Mouse (Mus musculus) heart, embryonic 15.5 days (tissue): Measurements from ENCODE around the gene Mrrf. TPM values are rescaled to one million over a fixed set of nuclear protein-coding genes. Genes with fewer than 3 reads are reported as not detected.

Experiments used
- ATAC-seq: fragments of 200-750 bp; cut with Nextera tagmentation; replicated peaks from 2 replicates; pipeline ENCODE4 v1.8.0; 2017; ENCODE audit warnings: low read depth, moderate TSS enrichment; ENCODE audit not compliant: insufficient number of reproducible peaks, insufficient read depth, low FRiP score
- H3K27ac ChIP-seq: fragments of 300-500 bp; sonication (generic); 2 replicates; pipeline ENCODE4 v1.5.1; 2015; ENCODE audit warnings: mild to moderate bottlenecking, inconsistent platforms
- H3K27me3 ChIP-seq: fragments of 300-500 bp; sonication (generic); 2 replicates; pipeline ENCODE4 v1.6.1; 2015; ENCODE audit warnings: inconsistent platforms
- H3K36me3 ChIP-seq: fragments of 300-500 bp; sonication (generic); 2 replicates; pipeline ENCODE4 v1.6.1; 2015; ENCODE audit warnings: mild to moderate bottlenecking, inconsistent platforms
- H3K4me1 ChIP-seq: fragments of 300-500 bp; sonication (generic); replicated peaks from 2 replicates; pipeline ENCODE4 v1.6.1; 2015; ENCODE audit warnings: inconsistent platforms
- H3K4me2 ChIP-seq: fragments of 300-500 bp; sonication (generic); 2 replicates; pipeline ENCODE4 v1.6.1; 2015; ENCODE audit warnings: inconsistent platforms, mild to moderate bottlenecking, moderate library complexity
- H3K4me3 ChIP-seq: fragments of 300-500 bp; sonication (generic); 2 replicates; pipeline ENCODE4 v1.5.1; 2015; ENCODE audit warnings: mild to moderate bottlenecking, inconsistent platforms
- H3K9ac ChIP-seq: fragments of 300-500 bp; sonication (generic); 2 replicates; pipeline ENCODE4 v1.6.1; 2015; ENCODE audit warnings: mild to moderate bottlenecking, inconsistent platforms
- H3K9me3 ChIP-seq: fragments of 300-500 bp; sonication (generic); replicated peaks from 2 replicates; pipeline ENCODE4 v1.6.1; 2016; ENCODE audit warnings: inconsistent platforms
- WGBS: fragments of 180-500 bp; shearing (Covaris S2); methylation state at CpG from one replicate; pipeline ENCODE4 v1.1.7; 2015; ENCODE audit warnings: mixed read lengths; 5-methylcytosine and 5-hydroxymethylcytosine counted together
- polyA plus RNA-seq: library from polyadenylated mRNA; unstranded; fragments of >200 nt; fragmentation: Nextera tagmentation; extraction: Ambion mirVana; gene quantifications from 2 replicates; pipeline ENCODE4 v1.2.1, GENCODE M21; 2015

Mrrf gene
- polyA plus RNA-seq, 1 experiment from 2014 or later, result 38.6 TPM

- H3K4me3 ChIP-seq, result peak overlapping the region; percentile 55
- no peak overlapping the region for H3K27ac ChIP-seq
- 4% methylated on average over 21 of the region's 21 CpGs for WGBS
- H3K27me3 ChIP-seq, result peaks cover 100% of the 10 kb centered on the region
- H3K36me3 ChIP-seq, result no peaks in the 10 kb centered on the region
- no peak overlapping the region for H3K9ac ChIP-seq
- H3K4me1 ChIP-seq, result peaks cover 40% of the 10 kb centered on the region
- H3K4me2 ChIP-seq, result peak overlapping the region; percentile 92
- no peak for ATAC-seq
- H3K9me3 ChIP-seq, result no peaks in the 10 kb centered on the region
Observed at GRCm38 (mm10) chr2:36102559-36102946, 33.6 kb upstream of the Mrrf start.

- 4% methylated on average over 21 of the region's 21 CpGs for WGBS
- H3K4me2 ChIP-seq, result peak overlapping the region; percentile 92
Observed at GRCm38 (mm10) chr2:36103069-36103554, 33.1 kb upstream of the Mrrf start.

GRCm38 (mm10) chr2:36103555-36104367 lies 32.4 kb upstream of the Mrrf start:
- Histone ChIP-seq H3K9me3 (no peaks in the 10 kb centered on the region), H3K4me3 (peak overlapping the region; percentile 55), H3K9ac (0 out of 2 replicates have a peak overlapping the region, but pooled peaks have one; percentile 7), H3K27me3 (peaks cover 99% of the 10 kb centered on the region), H3K4me1 (peaks cover 40% of the 10 kb centered on the region), H3K4me2 (peak overlapping the region; percentile 92), H3K27ac (no peak overlapping the region), H3K36me3 (no peaks in the 10 kb centered on the region)
- no peak for ATAC-seq
- 2% methylated on average over 38 of the region's 38 CpGs for WGBS

More at GRCm38 (mm10) chr2:36103069-36103554, 33.1 kb upstream of the Mrrf start:
- H3K4me1 ChIP-seq, result peaks cover 40% of the 10 kb centered on the region
- H3K9me3 ChIP-seq, result no peaks in the 10 kb centered on the region
- peaks cover 100% of the 10 kb centered on the region for H3K27me3 ChIP-seq
- no peak for ATAC-seq
- no peak overlapping the region for H3K27ac ChIP-seq
- no peaks in the 10 kb centered on the region for H3K36me3 ChIP-seq
- H3K9ac ChIP-seq, result no peak overlapping the region
- H3K4me3 ChIP-seq, result peak overlapping the region; percentile 55

- Histone ChIP-seq H3K27me3 (peaks cover 98% of the 10 kb centered on the region), H3K9ac (peak overlapping the region; percentile 26), H3K27ac (no peak overlapping the region), H3K4me3 (peak overlapping the region; percentile 55), H3K4me1 (peaks cover 40% of the 10 kb centered on the region), H3K9me3 (no peaks in the 10 kb centered on the region), H3K36me3 (no peaks in the 10 kb centered on the region), H3K4me2 (peak overlapping the region; percentile 92)
- 1% methylated on average over 32 of the region's 32 CpGs for WGBS
- no peak for ATAC-seq
Observed at GRCm38 (mm10) chr2:36104436-36104955, 31.7 kb upstream of the Mrrf start.

GRCm38 (mm10) chr2:36104956-36105741 lies 31.0 kb upstream of the Mrrf start, which contains the start of gene Lhx6:
Gene Lhx6, minus strand, starts transcription at chr2:36105408.
- Histone ChIP-seq H3K9me3 (no peaks in the 10 kb centered on the region), H3K9ac (peak within 1 kb of the TSS; percentile 26), H3K4me2 (peak within 1 kb of the TSS; percentile 92), H3K4me1 (peaks cover 40% of the 10 kb centered on the region), H3K27me3 (peaks cover 98% of the 10 kb centered on the region), H3K36me3 (no peaks in the 10 kb centered on the region), H3K4me3 (peak within 1 kb of the TSS; percentile 55), H3K27ac (no peak within 1 kb of the TSS)
- ATAC-seq, result no peak
- WGBS, result under 1% methylated on average over 56 of the region's 58 CpGs

GRCm38 (mm10) chr2:36108615-36109014 lies 27.6 kb upstream of the Mrrf start:
- ATAC-seq, result no peak
- Histone ChIP-seq H3K36me3 (no peaks in the 10 kb centered on the region), H3K4me2 (no peak overlapping the region), H3K4me3 (no peak overlapping the region), H3K9ac (no peak overlapping the region), H3K27me3 (peaks cover 85% of the 10 kb centered on the region), H3K27ac (no peak overlapping the region), H3K4me1 (peaks cover 21% of the 10 kb centered on the region), H3K9me3 (no peaks in the 10 kb centered on the region)
- 9% methylated on average over 7 of the region's 7 CpGs for WGBS

- Histone ChIP-seq H3K4me1 (no peaks in the 10 kb centered on the region), H3K27ac (no peak overlapping the region), H3K9me3 (no peaks in the 10 kb centered on the region), H3K4me3 (no peak overlapping the region), H3K9ac (no peak overlapping the region), H3K4me2 (no peak overlapping the region), H3K27me3 (peaks cover 45% of the 10 kb centered on the region), H3K36me3 (peaks cover 15% of the 10 kb centered on the region)
- no peak for ATAC-seq
- WGBS, result 71% methylated on average over 3 of the region's 3 CpGs
Observed at GRCm38 (mm10) chr2:36112632-36113031, 23.6 kb upstream of the Mrrf start.

GRCm38 (mm10) chr2:36126795-36127429 lies 9.3 kb upstream of the Mrrf start:
- Histone ChIP-seq H3K27ac (no peak overlapping the region), H3K36me3 (peaks cover 66% of the 10 kb centered on the region), H3K4me3 (no peak overlapping the region), H3K9me3 (no peaks in the 10 kb centered on the region), H3K4me1 (peaks cover 16% of the 10 kb centered on the region), H3K9ac (no peak overlapping the region), H3K4me2 (no peak overlapping the region), H3K27me3 (no peaks in the 10 kb centered on the region)
- ATAC-seq, result no peak
- 90% methylated on average over 9 of the region's 9 CpGs for WGBS

GRCm38 (mm10) chr2:36127973-36128372 lies 8.2 kb upstream of the Mrrf start:
- Histone ChIP-seq H3K27ac (no peak overlapping the region), H3K36me3 (peaks cover 67% of the 10 kb centered on the region), H3K4me2 (no peak overlapping the region), H3K4me3 (no peak overlapping the region), H3K9me3 (no peaks in the 10 kb centered on the region), H3K27me3 (no peaks in the 10 kb centered on the region), H3K9ac (no peak overlapping the region), H3K4me1 (peaks cover 16% of the 10 kb centered on the region)
- WGBS, result 61% methylated on average over 4 of the region's 4 CpGs
- ATAC-seq, result no peak

- ATAC-seq, result no peak
- H3K27me3 ChIP-seq, result no peaks in the 10 kb centered on the region
- no peak overlapping the region for H3K4me3 ChIP-seq
- H3K9me3 ChIP-seq, result no peaks in the 10 kb centered on the region
- H3K4me1 ChIP-seq, result peaks cover 16% of the 10 kb centered on the region
- no peak overlapping the region for H3K9ac ChIP-seq
- no peak overlapping the region for H3K4me2 ChIP-seq
- H3K27ac ChIP-seq, result peak overlapping the region; percentile 32; the same call in 1 of the 2 replicates
- peaks cover 68% of the 10 kb centered on the region for H3K36me3 ChIP-seq
- WGBS, result 86% methylated on average over 3 of the region's 3 CpGs
Observed at GRCm38 (mm10) chr2:36129051-36129450, 7.1 kb upstream of the Mrrf start.

- WGBS, result under 1% methylated on average over 4 of the region's 4 CpGs
- H3K36me3 ChIP-seq, result peaks cover 34% of the 10 kb centered on the region
- peak overlapping the region; percentile 74 for H3K4me2 ChIP-seq
- peaks cover 32% of the 10 kb centered on the region for H3K4me1 ChIP-seq
- peak overlapping the region; percentile 94 for H3K27ac ChIP-seq
- no peak for ATAC-seq
- H3K9me3 ChIP-seq, result no peaks in the 10 kb centered on the region
- H3K27me3 ChIP-seq, result no peaks in the 10 kb centered on the region
- peak overlapping the region; percentile 80 for H3K9ac ChIP-seq
- H3K4me3 ChIP-seq, result peak overlapping the region; percentile 83
Observed at GRCm38 (mm10) chr2:36135887-36136286, 302 bp upstream of the Mrrf start.
